Mouse (Mus musculus) kidney, embryonic 14.5 days (tissue): ENCODE results near the gene BC048403. TPM values are rescaled to one million over a fixed set of nuclear protein-coding genes. Genes with fewer than 3 reads are reported as not detected.
"Not testable (repeated sequence)": the region's sequence is repeated elsewhere in the genome, so short reads cannot be mapped to it uniquely, and the experiment has no call there.

Experiments used
- ATAC-seq: fragments of 200-750 bp; cut with Nextera tagmentation; 2 replicates; pipeline ENCODE4 v1.8.0; 2017; ENCODE audit warnings: moderate number of reproducible peaks, mild to moderate bottlenecking, moderate TSS enrichment, moderate library complexity; ENCODE audit not compliant: low FRiP score, low TSS enrichment
- H3K27ac ChIP-seq: fragments of 300-500 bp; sonication (generic); 2 replicates; pipeline ENCODE4 v1.5.1; 2014; ENCODE audit warnings: low read depth, mild to moderate bottlenecking, low read length, moderate library complexity, mixed read lengths
- H3K27me3 ChIP-seq: fragments of 300-500 bp; sonication (generic); 2 replicates; pipeline ENCODE4 v1.6.1; 2014; ENCODE audit warnings: mild to moderate bottlenecking, low read length; ENCODE audit not compliant: control insufficient read depth, insufficient read depth
- H3K36me3 ChIP-seq: fragments of 300-500 bp; sonication (generic); 2 replicates; pipeline ENCODE4 v1.6.1; 2014; ENCODE audit warnings: low read length, mixed read lengths; ENCODE audit not compliant: control insufficient read depth, insufficient read depth
- H3K4me1 ChIP-seq: fragments of 300-500 bp; sonication (generic); 2 replicates; pipeline ENCODE4 v1.6.1; 2014; ENCODE audit warnings: low read length, mixed read lengths; ENCODE audit not compliant: control insufficient read depth, insufficient read depth
- H3K4me2 ChIP-seq: fragments of 300-500 bp; sonication (generic); replicated peaks from 2 replicates; pipeline ENCODE4 v1.6.1; 2014; ENCODE audit warnings: low read depth, mild to moderate bottlenecking, low read length
- H3K4me3 ChIP-seq: fragments of 300-500 bp; sonication (generic); 2 replicates; pipeline ENCODE4 v1.5.1; 2014; ENCODE audit warnings: mild to moderate bottlenecking, low read length
- H3K9ac ChIP-seq: fragments of 300-500 bp; sonication (generic); 2 replicates; pipeline ENCODE4 v1.6.1; 2014; ENCODE audit warnings: low read depth, mild to moderate bottlenecking, low read length, moderate library complexity
- H3K9me3 ChIP-seq: fragments of 300-500 bp; sonication (generic); 2 replicates; pipeline ENCODE4 v1.6.1; 2016; ENCODE audit warnings: low read length; ENCODE audit not compliant: control insufficient read depth
- WGBS: fragments of 180-500 bp; shearing (Covaris S2); extraction: QIAGEN DNeasy Blood & Tissue Kit; methylation state at CpG from one replicate; pipeline ENCODE4 v1.1.7; 2014; 5-methylcytosine and 5-hydroxymethylcytosine counted together
- polyA plus RNA-seq: library from polyadenylated mRNA; unstranded; fragments of >200 nt; fragmentation: Nextera tagmentation; extraction: Ambion mirVana; gene quantifications from 2 replicates; pipeline ENCODE4 v1.2.1, GENCODE M21; 2014

Gene BC048403
- polyA plus RNA-seq, 1 experiment from 2014 or later, result 3.6 TPM

DNA sequence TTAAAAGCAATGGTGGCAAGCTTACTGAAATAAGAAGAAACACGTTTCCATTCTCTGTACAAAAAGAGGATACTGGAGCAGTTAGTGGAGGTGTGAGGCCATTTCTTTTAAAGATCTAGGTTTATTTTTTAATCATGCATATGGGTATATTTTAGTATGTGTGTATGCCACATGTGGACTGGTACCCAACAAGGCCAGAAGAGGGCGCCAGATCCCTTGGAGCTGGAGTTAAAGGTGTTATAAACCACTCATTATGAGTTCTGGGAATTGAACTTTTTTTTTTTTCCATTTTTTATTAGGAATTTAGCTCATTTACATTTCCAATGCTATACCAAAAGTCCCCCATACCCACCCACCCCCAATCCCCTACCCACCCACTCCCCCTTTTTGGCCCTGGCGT, 27.6 kb downstream of the BC048403 start:
- not testable (repeated sequence) for H3K36me3 ChIP-seq, H3K4me3 ChIP-seq, H3K9me3 ChIP-seq, H3K27me3 ChIP-seq, H3K4me1 ChIP-seq, ATAC-seq, H3K27ac ChIP-seq, H3K9ac ChIP-seq, H3K4me2 ChIP-seq
- 81% methylated on average over 3 of the region's 3 CpGs for WGBS

DNA sequence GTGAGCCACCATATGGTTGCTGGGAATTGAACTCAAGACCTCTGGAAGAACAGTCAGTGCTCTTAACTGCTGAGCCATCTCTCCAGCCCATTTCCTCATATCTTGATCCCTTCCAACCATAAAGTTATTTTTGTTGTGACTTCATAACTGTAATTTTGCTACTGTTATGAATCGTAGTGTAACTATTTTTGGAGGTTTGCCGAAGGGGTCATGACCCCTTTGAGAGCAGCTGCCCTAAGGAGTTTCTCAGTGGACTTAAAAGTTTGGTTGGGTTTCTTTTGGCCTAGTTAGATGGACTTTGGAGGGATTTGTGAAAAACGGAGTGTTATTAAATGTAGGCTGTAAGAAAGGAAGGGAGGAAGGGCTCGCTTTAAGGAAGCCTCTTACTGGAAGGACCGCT, 30.0 kb downstream of the BC048403 start:
- Histone ChIP-seq H3K4me2 (no peak overlapping the region), H3K4me1 (no peaks in the 10 kb centered on the region), H3K36me3 (no peaks in the 10 kb centered on the region), H3K9ac (no peak overlapping the region), H3K9me3 (no peaks in the 10 kb centered on the region), H3K27ac (no peak overlapping the region), H3K27me3 (no peaks in the 10 kb centered on the region), H3K4me3 (no peak overlapping the region)
- 87% methylated on average over 5 of the region's 5 CpGs for WGBS
- ATAC-seq, result no peak

DNA sequence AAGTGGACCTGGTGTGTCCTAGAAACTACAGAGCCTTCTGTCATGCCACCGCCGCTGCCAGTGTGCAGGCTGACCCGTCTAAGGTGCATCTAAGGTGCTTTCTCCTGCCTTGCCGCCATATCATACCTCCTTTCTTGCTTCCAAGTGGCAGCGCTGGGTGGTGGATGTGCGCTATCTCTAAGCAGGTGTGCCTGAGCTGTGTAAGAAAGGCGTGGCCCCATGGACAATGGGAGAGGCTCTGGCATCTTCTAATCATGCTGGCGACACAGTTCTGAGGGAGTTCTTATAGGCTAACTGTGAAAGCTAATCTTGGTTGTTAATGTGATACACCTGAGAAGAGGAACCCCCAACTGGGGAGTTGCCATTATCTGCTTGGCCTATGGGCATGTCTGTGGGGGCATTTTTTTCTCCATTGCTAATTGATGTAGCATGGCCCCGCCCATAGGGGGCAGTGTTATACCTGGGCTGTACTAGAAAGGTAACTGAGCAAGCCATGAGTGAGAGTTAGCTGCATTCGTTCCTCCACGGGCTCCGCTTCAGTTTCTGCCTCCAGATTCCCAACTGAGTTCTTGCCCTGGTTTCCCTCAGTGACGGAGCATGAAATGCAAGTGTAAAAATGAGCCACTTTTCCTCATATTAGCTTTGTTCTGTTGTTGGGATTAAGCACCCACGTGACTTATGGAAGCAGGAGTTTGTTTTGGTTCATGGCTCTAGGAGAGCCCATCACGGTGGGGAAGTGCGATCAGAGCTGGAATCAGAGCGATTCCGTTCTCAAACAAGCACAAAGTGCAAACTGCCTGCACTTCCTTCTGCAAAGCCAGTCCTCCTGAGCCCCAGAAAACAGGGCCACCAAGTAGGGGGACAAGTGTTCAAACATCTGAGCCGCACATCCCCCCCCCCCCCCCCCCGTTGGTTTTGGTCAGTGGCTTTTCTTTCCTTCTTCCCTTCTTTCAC, 31.2 kb downstream of the BC048403 start:
- no peak for ATAC-seq
- no peak overlapping the region for H3K4me3 ChIP-seq
- H3K36me3 ChIP-seq, result no peaks in the 10 kb centered on the region
- no peaks in the 10 kb centered on the region for H3K4me1 ChIP-seq
- no peaks in the 10 kb centered on the region for H3K27me3 ChIP-seq
- H3K27ac ChIP-seq, result no peak overlapping the region
- no peak overlapping the region for H3K9ac ChIP-seq
- 58% methylated on average over 20 of the region's 20 CpGs for WGBS
- no peaks in the 10 kb centered on the region for H3K9me3 ChIP-seq
- H3K4me2 ChIP-seq, result peak overlapping the region; percentile 21; the same call in 1 of the 2 replicates

DNA sequence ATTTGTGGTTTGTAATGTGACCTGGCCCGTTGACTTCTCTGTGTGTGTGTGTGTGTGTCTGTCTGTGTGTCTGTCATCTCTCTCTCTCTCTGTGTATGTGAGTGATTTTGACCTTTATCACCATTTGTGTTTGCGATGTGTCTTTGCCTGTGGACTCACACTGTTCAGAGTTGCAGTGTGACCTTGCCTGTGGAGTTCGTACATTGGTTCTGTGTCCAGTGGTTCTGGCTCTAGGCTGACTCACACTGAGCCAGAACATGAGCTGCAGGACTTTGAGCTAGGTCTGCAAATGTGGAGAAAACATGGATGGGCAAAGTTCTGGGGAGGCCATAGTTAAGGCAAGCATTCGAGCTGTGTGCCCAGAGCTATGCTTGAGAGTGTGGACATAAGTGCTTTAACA, 34.1 kb downstream of the BC048403 start:
- Histone ChIP-seq H3K4me3 (no peak overlapping the region), H3K4me1 (no peaks in the 10 kb centered on the region), H3K9me3 (no peaks in the 10 kb centered on the region), H3K9ac (no peak overlapping the region), H3K27ac (no peak overlapping the region), H3K36me3 (no peaks in the 10 kb centered on the region), H3K27me3 (no peaks in the 10 kb centered on the region), H3K4me2 (no peak overlapping the region)
- ATAC-seq, result no peak
- WGBS, result 84% methylated on average over 4 of the region's 4 CpGs

DNA sequence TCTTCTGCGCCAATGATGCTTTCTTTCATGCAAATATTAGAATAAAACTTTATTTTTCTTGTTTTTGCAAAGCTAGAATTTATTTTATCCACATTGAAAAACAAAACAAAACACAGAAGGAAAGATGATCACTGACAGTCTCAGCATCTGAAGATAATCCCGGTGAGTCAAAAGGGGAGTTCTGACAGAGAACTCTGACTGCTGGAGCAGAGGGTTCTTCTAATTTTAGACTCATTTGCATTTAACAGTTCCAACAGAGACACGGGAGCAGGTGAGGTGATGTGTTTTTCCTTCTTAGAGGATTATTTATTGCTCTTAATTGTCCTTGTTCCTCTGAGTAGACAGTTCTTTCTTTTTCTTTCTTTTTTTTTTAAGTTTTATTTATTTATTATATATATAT, 36.3 kb downstream of the BC048403 start:
- Histone ChIP-seq H3K27me3 (no peaks in the 10 kb centered on the region), H3K4me2 (no peak overlapping the region), H3K36me3 (no peaks in the 10 kb centered on the region), H3K4me3 (no peak overlapping the region), H3K9me3 (no peaks in the 10 kb centered on the region), H3K4me1 (no peaks in the 10 kb centered on the region), H3K27ac (no peak overlapping the region), H3K9ac (no peak overlapping the region)
- ATAC-seq, result no peak
- 58% methylated on average over 3 of the region's 3 CpGs for WGBS

DNA sequence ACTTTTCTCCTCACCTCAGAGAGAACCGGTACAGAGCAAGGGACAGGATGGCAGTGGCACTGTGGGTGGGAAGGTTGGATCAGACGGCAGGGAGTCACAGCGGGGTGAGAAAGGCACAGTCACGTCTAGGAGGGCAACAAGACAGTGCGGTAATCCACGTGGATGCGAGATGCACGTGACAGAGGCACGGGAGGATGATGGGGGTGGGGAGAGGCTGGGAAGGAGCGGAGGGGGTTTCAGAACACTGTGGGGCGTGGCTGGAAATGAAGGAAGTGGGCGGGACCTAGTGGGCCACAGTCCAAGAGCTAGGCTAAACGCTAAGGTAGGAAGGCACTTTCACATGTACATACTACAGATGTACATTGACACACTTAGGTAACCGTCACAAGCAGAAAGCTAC, 41.4 kb downstream of the BC048403 start:
- Histone ChIP-seq H3K4me1 (no peaks in the 10 kb centered on the region), H3K36me3 (peaks cover 12% of the 10 kb centered on the region; the same call in 1 of the 2 replicates), H3K27ac (no peak overlapping the region), H3K27me3 (no peaks in the 10 kb centered on the region), H3K9me3 (peaks cover 4% of the 10 kb centered on the region; the same call in 1 of the 2 replicates), H3K4me2 (no peak overlapping the region), H3K4me3 (no peak overlapping the region), H3K9ac (no peak overlapping the region)
- ATAC-seq, result no peak
- WGBS, result 50% methylated on average over 14 of the region's 14 CpGs

DNA sequence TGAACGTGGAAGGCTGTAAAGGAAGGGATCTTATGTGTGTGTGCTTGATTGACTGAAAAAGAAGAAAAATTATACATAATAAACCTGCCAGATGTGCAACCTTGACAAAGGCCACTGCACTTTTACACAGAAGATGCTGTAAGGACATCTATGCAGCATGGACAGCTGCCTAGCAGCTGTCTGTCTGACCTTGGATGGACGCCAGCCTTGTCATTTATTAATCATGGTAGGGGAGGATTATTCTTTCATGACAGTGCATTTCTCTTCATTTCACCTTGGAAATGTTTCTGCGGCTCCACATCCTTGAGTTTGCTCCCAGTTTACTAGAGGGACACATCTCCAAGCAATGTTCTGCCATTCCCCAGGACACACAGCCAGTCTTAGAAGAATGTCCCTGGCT, 48.8 kb downstream of the BC048403 start:
- no peak for ATAC-seq
- H3K4me3 ChIP-seq, result no peak overlapping the region
- peaks cover 31% of the 10 kb centered on the region for H3K36me3 ChIP-seq
- peaks cover 3% of the 10 kb centered on the region; the same call in 1 of the 2 replicates for H3K9me3 ChIP-seq
- H3K4me2 ChIP-seq, result no peak overlapping the region
- no peaks in the 10 kb centered on the region for H3K4me1 ChIP-seq
- H3K27me3 ChIP-seq, result no peaks in the 10 kb centered on the region
- no peak overlapping the region for H3K9ac ChIP-seq
- no peak overlapping the region for H3K27ac ChIP-seq
- 83% methylated on average over 3 of the region's 3 CpGs for WGBS

DNA sequence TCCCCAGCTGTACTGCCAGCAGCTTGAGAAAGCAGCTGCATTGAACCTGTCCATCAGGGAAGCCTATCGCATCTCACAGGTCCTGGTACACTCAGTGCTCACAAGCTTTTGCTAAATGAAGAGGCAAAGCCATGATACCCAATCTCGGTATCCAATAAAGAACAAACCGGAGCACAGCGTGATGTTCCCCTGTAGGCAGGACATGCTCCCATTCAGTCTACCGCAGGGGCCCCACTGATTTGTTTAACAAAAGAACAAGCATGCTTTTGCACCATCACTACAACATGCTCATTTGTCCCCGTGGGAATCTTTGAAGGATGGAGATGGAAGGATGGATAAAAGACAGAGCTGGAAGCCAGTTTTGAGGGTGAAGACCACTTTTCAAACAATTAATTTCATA, 50.3 kb downstream of the BC048403 start:
- ATAC-seq, result no peak
- H3K4me2 ChIP-seq, result no peak overlapping the region
- no peaks in the 10 kb centered on the region for H3K27me3 ChIP-seq
- H3K4me3 ChIP-seq, result no peak overlapping the region
- WGBS, result 73% methylated on average over 6 of the region's 6 CpGs
- H3K4me1 ChIP-seq, result no peaks in the 10 kb centered on the region
- no peak overlapping the region for H3K9ac ChIP-seq
- no peaks in the 10 kb centered on the region for H3K9me3 ChIP-seq
- H3K27ac ChIP-seq, result no peak overlapping the region
- peaks cover 24% of the 10 kb centered on the region for H3K36me3 ChIP-seq

DNA sequence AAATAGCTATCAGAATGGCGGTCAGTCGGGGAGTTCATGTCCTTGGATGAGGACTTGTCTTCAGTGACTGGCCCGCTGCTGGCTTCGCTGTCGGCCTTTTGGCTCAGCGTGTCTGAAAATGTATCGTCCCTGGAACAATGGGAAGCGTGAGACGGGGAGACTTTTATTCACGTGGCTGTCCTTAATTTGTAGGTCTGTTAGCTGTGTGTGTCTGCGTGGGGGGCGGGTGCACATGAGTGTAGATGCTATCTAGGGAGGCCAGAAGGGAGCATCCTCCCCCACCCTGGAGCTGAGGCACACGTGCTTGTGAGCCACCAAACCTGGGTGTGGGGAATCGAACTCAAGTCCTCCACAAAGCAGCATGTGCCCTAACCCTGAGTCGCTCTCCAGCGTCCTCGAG, 52.9 kb downstream of the BC048403 start:
- no peak for ATAC-seq
- no peak overlapping the region for H3K4me3 ChIP-seq
- no peak overlapping the region for H3K4me2 ChIP-seq
- no peaks in the 10 kb centered on the region for H3K4me1 ChIP-seq
- no peaks in the 10 kb centered on the region for H3K9me3 ChIP-seq
- peaks cover 23% of the 10 kb centered on the region for H3K36me3 ChIP-seq
- H3K27ac ChIP-seq, result no peak overlapping the region
- no peaks in the 10 kb centered on the region for H3K27me3 ChIP-seq
- 90% methylated on average over 17 of the region's 17 CpGs for WGBS
- no peak overlapping the region for H3K9ac ChIP-seq
